Mouse (Mus musculus) v-Abl transformed pro-B cells (cell line): ENCODE results near the gene Ptprn2.

Experiments used
- in situ Hi-C, 2 experiments: fragments of 400-800 bp; cut with MboI; formaldehyde crosslinking; loops; one replicate each; pipeline ENCODE4 v1.15.1; 2025; ENCODE audit not compliant: unreplicated experiment in 2 of 2

The Ptprn2 gene

GRCm38 (mm10) chr12:117274576-117274975, 789.1 kb downstream of the Ptprn2 start:
- in situ Hi-C loops = no loop called here

DNA sequence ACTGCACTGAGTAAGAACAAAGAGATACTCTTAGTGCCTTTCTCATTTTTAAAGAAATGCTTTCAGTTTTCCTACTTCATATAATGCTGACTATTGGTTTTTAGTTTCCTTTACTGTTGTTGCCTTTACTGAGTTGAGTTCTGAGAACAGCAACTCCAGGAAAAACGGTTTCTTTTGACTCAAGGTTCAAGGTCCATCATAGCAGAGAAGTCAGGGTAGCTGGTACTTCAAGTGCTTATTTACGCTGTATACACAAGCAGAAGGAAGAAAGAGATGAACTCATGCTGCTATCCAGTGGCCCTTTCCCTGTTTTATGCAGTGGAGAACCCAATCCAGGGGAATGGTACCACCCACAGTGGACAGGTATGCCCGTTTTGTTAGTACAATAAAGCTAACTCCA, 795.3 kb downstream of the Ptprn2 start:
- in situ Hi-C loops = no loop called here

DNA sequence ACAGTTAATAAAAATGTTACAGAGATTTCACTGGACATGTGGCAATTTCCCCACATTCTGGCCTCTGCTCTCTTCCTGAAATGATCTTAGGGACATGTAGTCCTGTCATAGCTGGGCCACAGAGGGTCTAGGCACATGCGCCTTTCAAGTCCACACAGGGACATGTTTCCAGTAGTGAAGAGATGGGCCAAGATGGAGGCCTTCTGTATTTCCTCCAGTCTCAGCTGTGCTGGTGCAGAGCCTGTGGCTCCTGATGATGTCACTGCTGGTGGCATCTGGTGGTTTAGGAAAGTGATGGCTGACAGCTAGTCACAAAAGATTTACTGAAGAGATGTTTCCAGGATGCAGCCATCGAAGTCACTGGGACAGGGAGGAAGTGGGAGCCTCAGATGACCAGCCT, 797.1 kb downstream of the Ptprn2 start:
- in situ Hi-C loops = no loop called here

DNA sequence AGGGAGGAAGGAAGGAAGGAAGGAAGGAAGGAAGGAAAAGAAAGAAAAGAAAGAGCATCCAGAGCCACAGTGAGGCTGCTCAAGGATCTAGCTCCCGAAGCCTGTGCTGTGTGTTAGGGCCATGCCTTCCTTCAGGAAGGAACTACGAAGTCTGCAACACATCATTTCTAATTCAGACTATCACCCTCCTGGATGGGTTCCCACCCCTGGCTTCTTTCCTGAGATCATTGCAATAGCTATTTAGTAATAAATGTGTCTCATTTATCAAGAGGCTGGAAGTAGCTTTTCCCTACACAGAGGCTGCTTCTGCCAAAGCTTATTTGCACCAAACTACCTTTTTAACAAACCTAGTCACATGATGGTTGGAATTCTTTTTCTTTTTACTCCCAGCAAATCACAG, 801.9 kb downstream of the Ptprn2 start:
- in situ Hi-C loops = no loop called here

DNA sequence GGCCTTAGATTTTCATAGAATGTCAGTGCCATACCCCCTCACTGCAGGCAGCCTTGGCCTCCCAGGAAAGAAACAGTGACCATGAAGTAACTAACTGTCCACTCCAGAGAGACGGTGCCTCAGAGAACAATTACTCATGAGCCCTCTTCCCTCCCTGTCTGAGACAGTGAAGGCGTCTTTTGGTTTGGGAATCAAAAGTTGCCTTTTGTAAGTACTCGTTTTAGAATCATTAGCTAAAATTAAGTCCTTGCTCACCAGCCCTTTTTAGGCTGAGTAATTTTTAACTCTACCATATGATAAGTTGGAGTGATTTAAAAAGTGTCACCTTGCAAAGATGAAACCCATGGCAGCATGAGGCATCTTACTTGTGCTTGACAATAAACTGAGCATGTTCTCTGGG, 806.4 kb downstream of the Ptprn2 start:
- in situ Hi-C loops = no loop called here

DNA sequence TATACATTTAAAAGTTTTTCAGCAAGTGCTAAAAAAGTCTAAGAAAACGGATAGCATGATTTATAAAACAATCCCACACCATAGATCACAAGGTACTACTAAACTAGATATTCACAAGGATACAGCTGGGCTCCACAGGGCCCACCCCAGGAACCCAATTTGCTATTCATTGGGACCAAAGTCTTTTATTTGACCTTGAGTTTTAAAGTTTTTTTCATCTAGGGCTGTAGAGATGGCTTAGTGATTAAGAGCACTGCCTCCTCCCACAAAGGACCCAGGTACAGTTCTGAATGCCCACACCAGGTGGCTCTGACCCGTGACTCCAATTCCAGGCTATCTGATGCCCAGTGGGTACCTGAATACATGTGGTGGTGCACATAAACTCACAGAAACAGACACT, 811.3 kb downstream of the Ptprn2 start:
- in situ Hi-C loops = no loop called here

- in situ Hi-C loops = no loop called here
These were observed 813.6 kb downstream of the Ptprn2 start for GRCm38 (mm10) chr12:117299084-117299483.

GRCm38 (mm10) chr12:117304751-117305624, 819.5 kb downstream of the Ptprn2 start:
- in situ Hi-C loops = no loop called here

GRCm38 (mm10) chr12:117305625-117306105, 820.1 kb downstream of the Ptprn2 start:
- in situ Hi-C loops = no loop called here

GRCm38 (mm10) chr12:117312079-117312478, 826.6 kb downstream of the Ptprn2 start:
- in situ Hi-C loops = no loop called here

- in situ Hi-C loops = no loop called here
These were observed 829.5 kb downstream of the Ptprn2 start for GRCm38 (mm10) chr12:117314987-117315386.

GRCm38 (mm10) chr12:117315661-117316060, 830.1 kb downstream of the Ptprn2 start:
- in situ Hi-C loops = no loop called here

DNA sequence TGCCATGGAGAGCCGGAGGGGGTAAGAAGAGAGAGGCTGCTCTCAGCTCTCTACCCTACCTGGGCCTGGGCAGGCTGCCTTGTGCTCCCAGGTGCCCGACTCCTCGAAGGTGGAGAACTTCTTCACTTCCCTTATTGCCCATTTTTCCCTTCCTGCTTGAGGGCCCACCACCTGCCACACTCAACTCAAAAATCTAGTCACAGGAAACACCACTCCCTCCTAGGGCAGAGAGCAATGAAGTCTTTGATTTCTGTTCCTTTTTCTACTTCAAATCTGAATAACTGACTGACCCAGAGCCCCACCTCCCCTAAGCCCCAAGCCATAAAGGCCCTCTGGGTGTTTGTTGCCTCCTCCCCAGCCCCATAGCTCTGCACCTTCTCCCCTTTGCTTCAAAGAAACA, 832.7 kb downstream of the Ptprn2 start:
- in situ Hi-C loops = no loop called here

DNA sequence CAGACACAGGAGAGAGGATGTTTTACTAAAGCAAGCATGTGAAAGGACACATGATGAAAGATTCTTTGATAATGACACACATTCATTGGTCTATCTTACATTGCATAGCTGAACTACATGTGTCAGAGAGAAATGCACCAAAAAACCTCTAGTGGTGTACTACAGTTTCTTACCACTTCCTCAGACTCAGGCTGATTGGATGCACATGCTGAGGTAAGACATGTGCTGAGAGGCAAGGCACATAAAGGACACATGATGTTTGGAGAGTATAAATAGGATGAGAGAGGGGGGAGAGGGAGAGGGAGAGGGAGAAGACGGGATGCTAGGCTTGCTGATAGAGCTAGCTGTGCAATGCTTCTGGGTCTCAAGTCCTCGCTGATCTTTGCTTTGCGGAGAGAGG, 837.5 kb downstream of the Ptprn2 start:
- in situ Hi-C loops = no loop called here
